Mouse (Mus musculus) hindbrain, embryonic 12.5 days (tissue): ENCODE results near the gene Clstn3. TPM values are rescaled to one million over a fixed set of nuclear protein-coding genes. Genes with fewer than 3 reads are reported as not detected.
"Not testable (repeated sequence)": the region's sequence is repeated elsewhere in the genome, so short reads cannot be mapped to it uniquely, and the experiment has no call there.

ENCODE experiments used
- ATAC-seq: fragments of 200-750 bp; cut with Nextera tagmentation; 2 replicates; pipeline ENCODE4 v1.8.0; 2017; ENCODE audit warnings: moderate TSS enrichment; ENCODE audit not compliant: low FRiP score
- H3K27ac ChIP-seq: fragments of 300-500 bp; sonication (generic); 2 replicates; pipeline ENCODE4 v1.5.1; 2016; ENCODE audit warnings: mild to moderate bottlenecking
- H3K27me3 ChIP-seq: fragments of 300-500 bp; sonication (generic); 2 replicates; pipeline ENCODE4 v1.6.1; 2016; ENCODE audit warnings: mild to moderate bottlenecking
- H3K36me3 ChIP-seq: fragments of 300-500 bp; sonication (generic); 2 replicates; pipeline ENCODE4 v1.6.1; 2016; ENCODE audit warnings: mild to moderate bottlenecking
- H3K4me1 ChIP-seq: fragments of 300-500 bp; sonication (generic); 2 replicates; pipeline ENCODE4 v1.6.1; 2016
- H3K4me2 ChIP-seq: fragments of 300-500 bp; sonication (generic); replicated peaks from 2 replicates; pipeline ENCODE4 v1.6.1; 2016; ENCODE audit warnings: mild to moderate bottlenecking
- H3K4me3 ChIP-seq: fragments of 300-500 bp; sonication (generic); 2 replicates; pipeline ENCODE4 v1.5.1; 2016; ENCODE audit warnings: mild to moderate bottlenecking
- H3K9ac ChIP-seq: fragments of 300-500 bp; sonication (generic); 2 replicates; pipeline ENCODE4 v1.6.1; 2016; ENCODE audit warnings: mild to moderate bottlenecking, moderate library complexity
- H3K9me3 ChIP-seq: fragments of 300-500 bp; sonication (generic); replicated peaks from 2 replicates; pipeline ENCODE4 v1.6.1; 2016; ENCODE audit warnings: mild to moderate bottlenecking
- WGBS: fragments of 180-500 bp; shearing (Covaris S2); methylation state at CpG from one replicate; pipeline ENCODE4 v1.1.7; 2016; 5-methylcytosine and 5-hydroxymethylcytosine counted together
- polyA plus RNA-seq: library from polyadenylated mRNA; unstranded; fragments of >200 nt; fragmentation: Nextera tagmentation; extraction: Ambion mirVana; gene quantifications from 2 replicates; pipeline ENCODE4 v1.2.1, GENCODE M21; 2016

The Clstn3 gene
- 36.9 and 40.5 TPM in 2 replicates for polyA plus RNA-seq

DNA sequence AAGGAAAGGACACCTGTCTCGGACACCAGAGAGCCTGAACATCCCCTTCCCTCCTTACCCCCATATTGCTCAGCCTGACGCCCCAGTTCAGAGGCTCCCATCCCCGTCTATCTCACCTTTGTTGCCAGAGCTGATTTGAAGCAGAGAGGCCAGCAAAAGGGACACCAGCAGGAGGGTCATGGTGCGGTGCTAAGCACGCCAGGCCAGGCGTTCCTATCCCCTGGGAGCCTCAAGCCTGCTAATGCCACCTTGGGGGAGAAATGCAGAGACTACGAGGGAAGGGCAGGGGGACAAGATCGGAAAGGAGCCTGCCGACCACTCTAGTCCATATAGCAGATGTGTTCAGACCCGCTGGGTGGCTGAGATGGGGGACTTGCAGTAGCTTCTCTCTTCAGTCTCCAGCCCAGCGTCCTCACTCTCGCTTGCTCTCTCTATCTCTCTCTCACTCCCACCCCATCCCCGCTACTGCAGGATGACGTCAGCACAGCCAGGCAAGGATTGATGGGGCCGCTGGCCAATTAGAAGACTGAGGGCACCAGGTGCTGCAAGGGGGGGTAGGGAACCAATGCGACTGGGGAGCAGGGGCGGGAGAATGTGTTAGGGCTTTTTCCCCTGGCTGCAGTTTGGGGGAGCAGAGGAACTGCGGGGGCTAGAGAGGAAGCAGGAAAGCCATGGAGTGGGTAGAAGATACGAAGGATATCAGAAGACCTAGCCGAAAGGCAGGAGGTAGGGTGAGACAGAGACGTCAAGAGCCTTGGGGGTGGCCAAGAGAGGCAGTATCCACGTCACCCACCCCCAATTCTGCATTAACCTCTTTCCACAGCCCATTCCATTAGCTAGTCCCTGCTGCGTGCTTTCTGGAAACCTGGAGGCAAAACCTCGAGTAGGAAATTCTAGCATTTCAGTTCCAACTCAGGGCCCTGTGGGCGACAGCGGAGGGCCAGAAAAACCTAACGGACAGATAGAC is at the start of gene Clstn3:
Gene Clstn3 (minus strand): TSS at position 490 of the 967 bp plus-strand sequence.
- ATAC-seq, result peak; percentile 96
- 7% methylated on average over 27 of the region's 27 CpGs for WGBS

GRCm38 (mm10) chr6:124512355-124512836 is 47.8 kb upstream of the Clstn3 start, which contains the start of gene C1ra:
TSS of gene C1ra (plus strand) at chr6:124512405.
- Histone ChIP-seq H3K27ac (no peak within 1 kb of the TSS), H3K9me3 (no peaks in the 10 kb centered on the region), H3K36me3 (no peaks in the 10 kb centered on the region), H3K27me3 (no peaks in the 10 kb centered on the region), H3K4me2 (peak within 1 kb of the TSS; percentile 30; the same call in 1 of the 2 replicates), H3K4me3 (no peak within 1 kb of the TSS), H3K9ac (no peak within 1 kb of the TSS), H3K4me1 (no peaks in the 10 kb centered on the region)
- WGBS, result 8% methylated on average over 6 of the region's 6 CpGs
- no peak for ATAC-seq

More for the DNA sequence above, at the start of gene Clstn3:
- H3K4me3 ChIP-seq, result peak within 1 kb of the TSS; percentile 54
- peaks cover 21% of the 10 kb centered on the region for H3K4me1 ChIP-seq
- peaks cover 12% of the 10 kb centered on the region; the same call in 1 of the 2 replicates for H3K36me3 ChIP-seq
- peak within 1 kb of the TSS; percentile 90 for H3K4me2 ChIP-seq
- peak within 1 kb of the TSS; percentile 79 for H3K27ac ChIP-seq
- H3K27me3 ChIP-seq, result 0 out of 2 replicates have a peak, but pooled peaks cover 3% of the 10 kb centered on the region
- peak within 1 kb of the TSS; percentile 77 for H3K9ac ChIP-seq
- no peaks in the 10 kb centered on the region for H3K9me3 ChIP-seq

DNA sequence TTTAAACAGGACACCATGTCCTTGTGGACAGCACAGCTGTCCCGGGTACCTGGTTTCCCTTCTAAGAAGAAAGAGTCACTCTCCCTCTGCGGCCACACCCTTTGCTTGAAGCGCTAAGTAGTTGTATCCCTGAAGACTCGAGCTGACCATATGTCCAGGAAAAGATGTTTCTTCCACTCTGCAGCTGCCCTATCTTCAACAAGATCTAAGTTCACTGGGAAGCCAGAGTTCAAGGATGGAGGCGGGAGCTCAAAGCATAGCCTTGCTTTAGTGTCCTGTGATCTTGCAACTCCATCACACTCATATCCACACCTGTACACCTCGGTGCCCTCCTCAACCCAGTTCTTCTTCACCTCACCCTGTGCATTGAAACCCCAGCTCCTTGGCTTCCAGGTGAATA is 47.3 kb upstream of the Clstn3 start:
- H3K27ac ChIP-seq, result no peak overlapping the region
- no peak overlapping the region for H3K4me3 ChIP-seq
- no peaks in the 10 kb centered on the region for H3K9me3 ChIP-seq
- H3K4me1 ChIP-seq, result no peaks in the 10 kb centered on the region
- H3K27me3 ChIP-seq, result no peaks in the 10 kb centered on the region
- 65% methylated on average over 6 of the region's 6 CpGs for WGBS
- no peak overlapping the region for H3K9ac ChIP-seq
- no peaks in the 10 kb centered on the region for H3K36me3 ChIP-seq
- H3K4me2 ChIP-seq, result no peak overlapping the region
- no peak for ATAC-seq

- WGBS, result 74% methylated on average over 5 of the region's 5 CpGs
- not testable (repeated sequence) for H3K4me3 ChIP-seq, H3K27ac ChIP-seq, ATAC-seq, H3K4me1 ChIP-seq, H3K4me2 ChIP-seq, H3K9me3 ChIP-seq, H3K9ac ChIP-seq, H3K27me3 ChIP-seq, H3K36me3 ChIP-seq
Measured at GRCm38 (mm10) chr6:124509192-124509591, 44.6 kb upstream of the Clstn3 start.

DNA sequence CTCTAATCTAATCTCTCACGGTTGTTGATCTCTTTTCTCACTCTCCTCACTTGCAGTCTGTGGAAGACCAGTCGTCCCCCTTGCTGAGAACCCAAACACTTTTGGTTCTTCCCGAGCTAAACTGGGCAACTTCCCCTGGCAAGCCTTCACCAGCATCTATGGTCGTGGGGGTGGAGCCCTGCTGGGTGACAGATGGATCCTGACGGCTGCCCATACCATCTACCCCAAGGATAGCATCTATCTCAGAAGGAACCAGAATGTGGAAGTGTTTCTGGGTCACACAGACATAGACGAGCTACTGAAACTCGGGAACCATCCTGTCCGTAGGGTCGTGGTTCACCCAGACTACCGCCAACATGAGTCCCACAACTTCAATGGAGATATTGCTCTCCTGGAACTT is 43.7 kb upstream of the Clstn3 start:
- H3K4me2 ChIP-seq, result no peak overlapping the region
- H3K36me3 ChIP-seq, result no peaks in the 10 kb centered on the region
- no peak for ATAC-seq
- H3K4me3 ChIP-seq, result no peak overlapping the region
- WGBS, result 87% methylated on average over 10 of the region's 10 CpGs
- H3K4me1 ChIP-seq, result no peaks in the 10 kb centered on the region
- H3K27me3 ChIP-seq, result no peaks in the 10 kb centered on the region
- H3K9me3 ChIP-seq, result no peaks in the 10 kb centered on the region
- H3K9ac ChIP-seq, result no peak overlapping the region
- H3K27ac ChIP-seq, result no peak overlapping the region

DNA sequence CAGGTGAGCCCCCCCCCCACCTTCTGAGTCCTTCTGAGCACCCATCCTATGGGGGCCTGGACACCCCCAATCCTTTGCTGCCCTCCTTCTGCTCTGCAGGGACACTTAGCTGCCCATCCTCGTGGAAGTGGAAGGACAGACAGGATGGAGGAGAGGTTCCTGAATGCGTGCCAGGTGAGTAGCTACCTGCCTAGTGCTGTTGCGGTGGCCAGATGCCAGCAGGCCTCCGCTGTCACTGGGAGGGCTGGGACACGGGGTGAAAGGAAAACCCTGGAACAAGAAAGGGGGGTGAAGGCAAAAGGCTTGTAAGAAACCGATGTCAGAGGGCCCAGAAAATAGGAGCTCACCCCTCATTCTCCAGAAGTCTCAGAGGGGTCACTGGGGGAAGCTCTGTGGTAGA is 42.4 kb upstream of the Clstn3 start:
- 80% methylated on average over 6 of the region's 6 CpGs for WGBS
- ATAC-seq, result no peak
- Histone ChIP-seq H3K4me1 (no peaks in the 10 kb centered on the region), H3K36me3 (no peaks in the 10 kb centered on the region), H3K4me3 (no peak overlapping the region), H3K27me3 (no peaks in the 10 kb centered on the region), H3K9ac (no peak overlapping the region), H3K4me2 (no peak overlapping the region), H3K9me3 (no peaks in the 10 kb centered on the region), H3K27ac (no peak overlapping the region)

DNA sequence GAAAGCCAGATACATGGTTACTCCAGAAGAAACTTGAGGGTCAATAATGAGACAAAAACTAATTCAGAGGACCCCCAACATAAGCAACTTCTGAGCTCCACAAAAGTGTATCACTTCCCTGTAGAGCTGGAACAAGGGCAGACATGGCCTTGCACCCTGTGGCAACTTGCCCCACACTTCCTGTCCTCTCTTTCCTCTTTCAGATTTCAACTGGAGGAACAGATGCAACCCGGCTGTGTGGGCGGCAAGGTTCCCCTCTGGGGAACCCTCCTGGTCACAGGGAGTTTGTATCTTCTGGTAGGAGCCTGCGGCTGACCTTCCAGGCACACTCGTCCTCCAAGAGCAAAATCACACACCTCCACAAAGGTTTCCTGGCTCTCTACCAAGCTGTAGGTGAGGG is 40.4 kb upstream of the Clstn3 start:
- H3K4me1 ChIP-seq, result no peaks in the 10 kb centered on the region
- no peak overlapping the region for H3K4me2 ChIP-seq
- no peaks in the 10 kb centered on the region for H3K9me3 ChIP-seq
- 66% methylated on average over 4 of the region's 4 CpGs for WGBS
- H3K27me3 ChIP-seq, result no peaks in the 10 kb centered on the region
- no peak overlapping the region for H3K4me3 ChIP-seq
- no peaks in the 10 kb centered on the region for H3K36me3 ChIP-seq
- no peak overlapping the region for H3K27ac ChIP-seq
- H3K9ac ChIP-seq, result no peak overlapping the region
- ATAC-seq, result no peak

GRCm38 (mm10) chr6:124502021-124502420 is 37.4 kb upstream of the Clstn3 start:
- H3K9ac ChIP-seq, result no peak overlapping the region
- no peak overlapping the region for H3K4me3 ChIP-seq
- no peaks in the 10 kb centered on the region for H3K4me1 ChIP-seq
- no peak overlapping the region for H3K4me2 ChIP-seq
- H3K27me3 ChIP-seq, result no peaks in the 10 kb centered on the region
- 87% methylated on average over 5 of the region's 5 CpGs for WGBS
- H3K9me3 ChIP-seq, result no peaks in the 10 kb centered on the region
- H3K27ac ChIP-seq, result no peak overlapping the region
- no peak for ATAC-seq
- no peaks in the 10 kb centered on the region for H3K36me3 ChIP-seq

GRCm38 (mm10) chr6:124501473-124501872 is 36.9 kb upstream of the Clstn3 start:
- H3K9ac ChIP-seq, result no peak overlapping the region
- no peaks in the 10 kb centered on the region for H3K4me1 ChIP-seq
- ATAC-seq, result no peak
- H3K9me3 ChIP-seq, result no peaks in the 10 kb centered on the region
- no peaks in the 10 kb centered on the region for H3K36me3 ChIP-seq
- H3K27ac ChIP-seq, result no peak overlapping the region
- H3K4me2 ChIP-seq, result no peak overlapping the region
- H3K27me3 ChIP-seq, result no peaks in the 10 kb centered on the region
- WGBS, result 78% methylated on average over 4 of the region's 4 CpGs
- H3K4me3 ChIP-seq, result no peak overlapping the region

- no peak overlapping the region for H3K27ac ChIP-seq
- no peaks in the 10 kb centered on the region for H3K4me1 ChIP-seq
- H3K27me3 ChIP-seq, result no peaks in the 10 kb centered on the region
- H3K4me2 ChIP-seq, result no peak overlapping the region
- ATAC-seq, result no peak
- no peak overlapping the region for H3K9ac ChIP-seq
- no peak overlapping the region for H3K4me3 ChIP-seq
- no peaks in the 10 kb centered on the region for H3K36me3 ChIP-seq
- WGBS, result 39% methylated on average over 10 of the region's 10 CpGs
- H3K9me3 ChIP-seq, result 0 out of 2 replicates have a peak, but pooled peaks cover 3% of the 10 kb centered on the region
Measured at GRCm38 (mm10) chr6:124499914-124500566, 35.4 kb upstream of the Clstn3 start.

- WGBS, result 93% methylated on average over 5 of the region's 5 CpGs
- ATAC-seq, result no peak
Measured at GRCm38 (mm10) chr6:124496054-124496453, 31.5 kb upstream of the Clstn3 start.

GRCm38 (mm10) chr6:124493886-124494285 is 29.3 kb upstream of the Clstn3 start:
- H3K27me3 ChIP-seq, result no peaks in the 10 kb centered on the region
- 0 out of 2 replicates have a peak, but pooled peaks cover 3% of the 10 kb centered on the region for H3K9me3 ChIP-seq
- H3K4me2 ChIP-seq, result no peak overlapping the region
- peaks cover 2% of the 10 kb centered on the region; the same call in 1 of the 2 replicates for H3K4me1 ChIP-seq
- H3K36me3 ChIP-seq, result no peaks in the 10 kb centered on the region
- H3K27ac ChIP-seq, result no peak overlapping the region
- 84% methylated on average over 5 of the region's 5 CpGs for WGBS
- no peak for ATAC-seq
- no peak overlapping the region for H3K4me3 ChIP-seq
- no peak overlapping the region for H3K9ac ChIP-seq

More at GRCm38 (mm10) chr6:124496054-124496453, 31.5 kb upstream of the Clstn3 start:
- H3K4me3 ChIP-seq, result no peak overlapping the region
- peaks cover 2% of the 10 kb centered on the region; the same call in 1 of the 2 replicates for H3K4me1 ChIP-seq
- H3K27me3 ChIP-seq, result no peaks in the 10 kb centered on the region
- 0 out of 2 replicates have a peak, but pooled peaks cover 3% of the 10 kb centered on the region for H3K9me3 ChIP-seq
- no peak overlapping the region for H3K27ac ChIP-seq
- H3K4me2 ChIP-seq, result no peak overlapping the region
- H3K9ac ChIP-seq, result no peak overlapping the region
- H3K36me3 ChIP-seq, result no peaks in the 10 kb centered on the region
